In genomic region chr6:136535176-136535575, GRCm38 (mm10) we compare ENCODE assay signal across 10 mouse cellular contexts. TPM values are rescaled to one million over a fixed set of nuclear protein-coding genes. Genes with fewer than 3 reads are reported as not detected.
DNase-seq lines count a peak whose midpoint lies in the region; ATAC-seq and TF ChIP-seq lines count a peak whose summit lies in the region.
"Had no signal": no experiment of that assay in that cellular context is flagged by ENCODE, and none has a peak within 500 bp of the region (broad histone marks: within the 10 kb centered on the region; RNA-seq: fewer than 3 reads in every experiment).

No protein-coding gene starts in this region.

- no peak overlapping the region for H3K4me3 ChIP-seq in forebrain, embryonic 13.5 days
- H3K4me3 ChIP-seq in forebrain, embryonic 11.5 days (ENCODE audit: low read depth, low read length): no peak overlapping the region
- H3K4me3 ChIP-seq in hindbrain, embryonic 13.5 days: 0 out of 2 replicates have a peak overlapping the region, but pooled peaks have one; percentile 8
- H3K4me3 ChIP-seq in hindbrain, embryonic 11.5 days (ENCODE audit: low read depth, low read length): no peak overlapping the region
- H3K4me3 ChIP-seq in CH12.LX (replicated peaks in 1 of 3; ENCODE audit: low read depth in 2 of 3, low read length in 2 of 3, poor library complexity in 1 of 3): no peak overlapping the region
- no peak overlapping the region for H3K4me3 ChIP-seq in hindbrain, embryonic 15.5 days
- no peak overlapping the region for H3K4me3 ChIP-seq in intestine, embryonic 16.5 days (ENCODE audit: low read length)
- H3K4me3 ChIP-seq in thymus, adult 2 months (ENCODE audit: control insufficient read depth, insufficient read depth, low read length): no peak overlapping the region

- H3K9ac ChIP-seq in forebrain, embryonic 13.5 days: no peak overlapping the region
- H3K9ac ChIP-seq in forebrain, embryonic 11.5 days (ENCODE audit: low read length): no peak overlapping the region
- H3K9ac ChIP-seq in hindbrain, embryonic 13.5 days: no peak overlapping the region
- H3K9ac ChIP-seq in hindbrain, embryonic 11.5 days (ENCODE audit: low read depth, low read length): no peak overlapping the region
- peak overlapping the region; percentile 6; the same call in 1 of the 2 replicates for H3K9ac ChIP-seq in CH12.LX (ENCODE audit: insufficient read depth, low read depth)
- H3K9ac ChIP-seq in hindbrain, embryonic 15.5 days: no peak overlapping the region
- no peak overlapping the region for H3K9ac ChIP-seq in intestine, embryonic 16.5 days (ENCODE audit: low read depth, low read length)

- H3K36me3 ChIP-seq in forebrain, embryonic 13.5 days (ENCODE audit: poor library complexity, severe bottlenecking): peaks cover 25% of the 10 kb centered on the region
- H3K36me3 ChIP-seq in forebrain, embryonic 11.5 days (ENCODE audit: control insufficient read depth, insufficient read depth, low read length): peaks cover 4% of the 10 kb centered on the region; the same call in 1 of the 2 replicates
- H3K36me3 ChIP-seq in hindbrain, embryonic 13.5 days: peaks cover 16% of the 10 kb centered on the region
- no peaks in the 10 kb centered on the region for H3K36me3 ChIP-seq in hindbrain, embryonic 11.5 days (ENCODE audit: control insufficient read depth, insufficient read depth, low read length)
- peaks cover 16 to 39% of the 10 kb centered on the region in 2 experiments for H3K36me3 ChIP-seq in CH12.LX (replicated peaks in 1 of 2; ENCODE audit: control insufficient read depth in 1 of 2, insufficient read depth in 1 of 2, low read length in 1 of 2)
- peaks cover 5% of the 10 kb centered on the region; the same call in 1 of the 2 replicates for H3K36me3 ChIP-seq in hindbrain, embryonic 15.5 days
- peaks cover 10% of the 10 kb centered on the region; the same call in 1 of the 2 replicates for H3K36me3 ChIP-seq in intestine, embryonic 16.5 days (ENCODE audit: control insufficient read depth, insufficient read depth, low read length)
- H3K36me3 ChIP-seq in thymus, adult 2 months (ENCODE audit: control insufficient read depth, insufficient read depth, low read length): peaks cover 10% of the 10 kb centered on the region; the same call in 1 of the 2 replicates

- no peaks in the 10 kb centered on the region for H3K27me3 ChIP-seq in forebrain, embryonic 13.5 days
- no peaks in the 10 kb centered on the region for H3K27me3 ChIP-seq in forebrain, embryonic 11.5 days (ENCODE audit: control insufficient read depth, insufficient read depth, low read length)
- no peaks in the 10 kb centered on the region for H3K27me3 ChIP-seq in hindbrain, embryonic 13.5 days
- H3K27me3 ChIP-seq in hindbrain, embryonic 11.5 days (ENCODE audit: control insufficient read depth, insufficient read depth, low read length): no peaks in the 10 kb centered on the region
- no peaks in the 10 kb centered on the region for H3K27me3 ChIP-seq in CH12.LX (replicated peaks)
- no peaks in the 10 kb centered on the region for H3K27me3 ChIP-seq in hindbrain, embryonic 15.5 days
- H3K27me3 ChIP-seq in intestine, embryonic 16.5 days (replicated peaks; ENCODE audit: control insufficient read depth, insufficient read depth, low read length): no peaks in the 10 kb centered on the region
- no peaks in the 10 kb centered on the region for H3K27me3 ChIP-seq in thymus, adult 2 months (ENCODE audit: control insufficient read depth, insufficient read depth, low read length)

- in situ Hi-C loops in CH12.LX (cut with MboI; ENCODE audit: low pct_ligation_motif_present, low pct_unique_long_range_greater_than_20kb, low sequenced_read_pairs): no loop called here

- peaks cover 31% of the 10 kb centered on the region for H3K4me1 ChIP-seq in forebrain, embryonic 13.5 days
- peaks cover 6% of the 10 kb centered on the region; the same call in 1 of the 2 replicates for H3K4me1 ChIP-seq in forebrain, embryonic 11.5 days (replicated peaks; ENCODE audit: control insufficient read depth, insufficient read depth, low read length)
- H3K4me1 ChIP-seq in hindbrain, embryonic 13.5 days (replicated peaks): peaks cover 31% of the 10 kb centered on the region
- no peaks in the 10 kb centered on the region for H3K4me1 ChIP-seq in hindbrain, embryonic 11.5 days (replicated peaks; ENCODE audit: control insufficient read depth, insufficient read depth, low read length)
- peaks cover 0 to 22% of the 10 kb centered on the region in 2 experiments; a peak in 2 of 4 replicates for H3K4me1 ChIP-seq in CH12.LX (ENCODE audit: control insufficient read depth in 1 of 2, insufficient read depth in 2 of 2)
- H3K4me1 ChIP-seq in hindbrain, embryonic 15.5 days (replicated peaks): peaks cover 29% of the 10 kb centered on the region
- H3K4me1 ChIP-seq in intestine, embryonic 16.5 days (ENCODE audit: control insufficient read depth, insufficient read depth, low read length): peaks cover 4% of the 10 kb centered on the region
- peaks cover 17% of the 10 kb centered on the region for H3K4me1 ChIP-seq in thymus, adult 2 months (replicated peaks; ENCODE audit: control insufficient read depth, insufficient read depth, low read length)

- H3K4me2 ChIP-seq in forebrain, embryonic 13.5 days: peak overlapping the region; percentile 24
- no peak overlapping the region for H3K4me2 ChIP-seq in forebrain, embryonic 11.5 days (ENCODE audit: low read depth, low read length, severe bottlenecking)
- peak overlapping the region; percentile 37 for H3K4me2 ChIP-seq in hindbrain, embryonic 13.5 days
- no peak overlapping the region for H3K4me2 ChIP-seq in hindbrain, embryonic 11.5 days (replicated peaks; ENCODE audit: low read depth, low read length)
- H3K4me2 ChIP-seq in CH12.LX (ENCODE audit: insufficient read depth, low read depth, poor library complexity, severe bottlenecking): peak overlapping the region; percentile 74; the same call in 1 of the 2 replicates
- H3K4me2 ChIP-seq in hindbrain, embryonic 15.5 days: peak overlapping the region; percentile 44
- H3K4me2 ChIP-seq in intestine, embryonic 16.5 days (ENCODE audit: low read depth, low read length): no peak overlapping the region

- TF ChIP-seq RAD21 in CH12.LX (IDR thresholded peaks at IDR 0.05; ENCODE audit: low read depth, low read length): no peak

- no peak for DNase-seq in forebrain, embryonic 11.5 days (ENCODE audit: low spot score)
- DNase-seq in hindbrain, embryonic 11.5 days (ENCODE audit: low spot score): no peak
- no peak for DNase-seq in CH12.LX (ENCODE audit: extremely low read depth)
- DNase-seq in thymus, adult 2 months: no peak
- DNase-seq: B cell, adult 2 months; kidney, postnatal 10 days had no signal

- H3K27ac ChIP-seq in forebrain, embryonic 13.5 days: peak overlapping the region; percentile 63
- H3K27ac ChIP-seq in forebrain, embryonic 11.5 days (ENCODE audit: low read depth, low read length): no peak overlapping the region
- H3K27ac ChIP-seq in hindbrain, embryonic 13.5 days: peak overlapping the region; percentile 69
- no peak overlapping the region for H3K27ac ChIP-seq in hindbrain, embryonic 11.5 days (ENCODE audit: low read depth, low read length)
- H3K27ac ChIP-seq in CH12.LX (ENCODE audit: insufficient read depth, low read depth): no peak overlapping the region
- peak overlapping the region; percentile 63 for H3K27ac ChIP-seq in hindbrain, embryonic 15.5 days (replicated peaks)
- H3K27ac ChIP-seq in intestine, embryonic 16.5 days (ENCODE audit: low read length): no peak overlapping the region
- no peak overlapping the region for H3K27ac ChIP-seq in thymus, adult 2 months (ENCODE audit: control insufficient read depth, insufficient read depth, low read length)

- dilution Hi-C loops in CH12.LX (cut with MboI; ENCODE audit: extremely low pct_ligation_motif_present, extremely low pct_unique_long_range_greater_than_20kb, low sequenced_read_pairs): no loop called here

- 62% methylated on average over 5 of the region's 5 CpGs for WGBS in forebrain, embryonic 13.5 days
- WGBS in forebrain, embryonic 11.5 days: 77% methylated on average over 5 of the region's 5 CpGs
- WGBS in hindbrain, embryonic 13.5 days: 53% methylated on average over 5 of the region's 5 CpGs
- 68% methylated on average over 5 of the region's 5 CpGs for WGBS in hindbrain, embryonic 11.5 days
- WGBS in hindbrain, embryonic 15.5 days: 47% methylated on average over 5 of the region's 5 CpGs
- WGBS in intestine, embryonic 16.5 days: 51% methylated on average over 5 of the region's 5 CpGs
- WGBS in thymus, adult 2 months: 92% methylated on average over 5 of the region's 5 CpGs

- H3K9me3 ChIP-seq in forebrain, embryonic 13.5 days (replicated peaks): no peaks in the 10 kb centered on the region; the same call in 1 of the 2 replicates
- H3K9me3 ChIP-seq in forebrain, embryonic 11.5 days (ENCODE audit: control insufficient read depth, low read length): no peaks in the 10 kb centered on the region
- no peaks in the 10 kb centered on the region for H3K9me3 ChIP-seq in hindbrain, embryonic 13.5 days
- no peaks in the 10 kb centered on the region for H3K9me3 ChIP-seq in hindbrain, embryonic 11.5 days (ENCODE audit: control insufficient read depth, low read length)
- H3K9me3 ChIP-seq in CH12.LX (replicated peaks; ENCODE audit: low read length): no peaks in the 10 kb centered on the region
- H3K9me3 ChIP-seq in hindbrain, embryonic 15.5 days: no peaks in the 10 kb centered on the region
- no peaks in the 10 kb centered on the region for H3K9me3 ChIP-seq in intestine, embryonic 16.5 days (ENCODE audit: control insufficient read depth, low read length)

- ATAC-seq in forebrain, embryonic 13.5 days: no peak
- no peak for ATAC-seq in forebrain, embryonic 11.5 days (replicated peaks; ENCODE audit: low FRiP score)
- no peak for ATAC-seq in hindbrain, embryonic 13.5 days (ENCODE audit: low FRiP score)
- ATAC-seq in hindbrain, embryonic 11.5 days (ENCODE audit: low FRiP score): no peak
- ATAC-seq in hindbrain, embryonic 15.5 days (ENCODE audit: low FRiP score, low read depth): no peak
- ATAC-seq in intestine, embryonic 16.5 days: no peak

- TF ChIP-seq CTCF in CH12.LX (conservative IDR thresholded peaks at IDR 0.05 in 1 of 2, IDR thresholded peaks at IDR 0.05 in 1 of 2; ENCODE audit: low read depth in 2 of 2, low read length in 2 of 2): no peak
- TF ChIP-seq CTCF in thymus, adult 2 months (IDR thresholded peaks at IDR 0.05; ENCODE audit: borderline replicate concordance, control insufficient read depth, extremely low read depth, insufficient read depth, low read length, poor library complexity): no peak

- TF ChIP-seq EP300 in CH12.LX (IDR thresholded peaks at IDR 0.05; ENCODE audit: low read length): no peak

- TF ChIP-seq POLR2A in CH12.LX (IDR thresholded peaks at IDR 0.05; ENCODE audit: low read depth, low read length): no peak
- TF ChIP-seq POLR2A in thymus, adult 2 months (IDR thresholded peaks at IDR 0.05; ENCODE audit: control insufficient read depth, extremely low read depth, insufficient read depth, low read length, poor library complexity): no peak

- peaks cover 35% of the 10 kb centered on the region for H3K79me2 ChIP-seq in CH12.LX (replicated peaks; ENCODE audit: control insufficient read depth, extremely low read depth, insufficient read depth, poor library complexity, severe bottlenecking)

RNA-seq across cellular contexts. Expression of gene Atf7ip, which starts 29.2 kb away (rescaled TPM):
- 47.3 and 56.6 TPM in 2 replicates for polyA plus RNA-seq in forebrain, embryonic 13.5 days (2015; fragmentation: Nextera tagmentation; extraction: Ambion mirVana)
- 57.8 and 66.6 TPM in 2 replicates for polyA plus RNA-seq in forebrain, embryonic 11.5 days (2014; fragmentation: Nextera tagmentation; extraction: Ambion mirVana)
- 43.3 and 43.5 TPM in 2 replicates for polyA plus RNA-seq in hindbrain, embryonic 13.5 days (2015; fragmentation: Nextera tagmentation; extraction: Ambion mirVana)
- polyA plus RNA-seq in hindbrain, embryonic 11.5 days (2014; fragmentation: Nextera tagmentation; extraction: Ambion mirVana): 54.1 and 73.7 TPM in 2 replicates
- 20.4 and 35.4 TPM in 2 replicates for total RNA-seq in CH12.LX (2012; rRNA removed)
- total RNA-seq in CH12.LX (2014; rRNA removed): 4.2 and 4.4 TPM in 2 replicates
- polyA plus RNA-seq in CH12.LX (2012; ENCODE audit: insufficient read length, low read depth): 29.7 and 44.8 TPM in 2 replicates
- polyA plus RNA-seq in hindbrain, embryonic 15.5 days (2015; fragmentation: Nextera tagmentation; extraction: Ambion mirVana): 36.1 and 43.7 TPM in 2 replicates
- 17.6 and 21.0 TPM in 2 replicates for polyA plus RNA-seq in intestine, embryonic 16.5 days (2015; fragmentation: Nextera tagmentation; extraction: Ambion mirVana)
- 65.1 and 79.5 TPM in 2 replicates for polyA plus RNA-seq in thymus, adult 2 months (2012; rRNA removed)

Comparison
In these comparisons a context has a peak if more than half of its experiments do, and no peak if none do; other contexts are left out.
1. H3K27ac ChIP-seq: peak in forebrain, embryonic 13.5 days (single experiment), hindbrain, embryonic 13.5 days (single experiment) and hindbrain, embryonic 15.5 days (single experiment); none in forebrain, embryonic 11.5 days (single experiment), hindbrain, embryonic 11.5 days (single experiment), CH12.LX (single experiment), intestine, embryonic 16.5 days (single experiment) and thymus, adult 2 months (single experiment).
2. H3K4me2 ChIP-seq: peak in forebrain, embryonic 13.5 days (single experiment), hindbrain, embryonic 13.5 days (single experiment), CH12.LX (single experiment) and hindbrain, embryonic 15.5 days (single experiment); none in forebrain, embryonic 11.5 days (single experiment), hindbrain, embryonic 11.5 days (single experiment) and intestine, embryonic 16.5 days (single experiment).